Mouse (Mus musculus) layer of hippocampus, adult 6 months (tissue): ENCODE results near the gene Lancl3. TPM values are rescaled to one million over a fixed set of nuclear protein-coding genes. Genes with fewer than 3 reads are reported as not detected.

ENCODE experiments used
- long read RNA-seq, 2 experiments: library from polyadenylated mRNA; unstranded; transcript quantifications; one replicate each; pipeline ENCODE4 v2.0.0; 2019 to 2020
- polyA plus RNA-seq: library from polyadenylated mRNA; unstranded; fragments of <200 nt; fragmentation: Nextera tagmentation; gene quantifications from 2 replicates; pipeline ENCODE4 v1.2.3, GENCODE M21; 2021

Lancl3 gene
- 1.8 and 1.9 TPM in 2 replicates for polyA plus RNA-seq
- long read RNA-seq, experiment 1, partial matches to known transcripts, result 2 of 2 reads
- long read RNA-seq, experiment 1, other reads (novel, unspliced or antisense), result 0 of 2 reads
- long read RNA-seq, experiment 2, transcript Lancl3-201 (5 exons, 3,991 nt), result major isoform, 23 of 24 reads
- long read RNA-seq, experiment 2, partial matches to known transcripts, result 0 of 24 reads
- long read RNA-seq, experiment 2, other reads (novel, unspliced or antisense), result 1 of 24 reads

DNA sequence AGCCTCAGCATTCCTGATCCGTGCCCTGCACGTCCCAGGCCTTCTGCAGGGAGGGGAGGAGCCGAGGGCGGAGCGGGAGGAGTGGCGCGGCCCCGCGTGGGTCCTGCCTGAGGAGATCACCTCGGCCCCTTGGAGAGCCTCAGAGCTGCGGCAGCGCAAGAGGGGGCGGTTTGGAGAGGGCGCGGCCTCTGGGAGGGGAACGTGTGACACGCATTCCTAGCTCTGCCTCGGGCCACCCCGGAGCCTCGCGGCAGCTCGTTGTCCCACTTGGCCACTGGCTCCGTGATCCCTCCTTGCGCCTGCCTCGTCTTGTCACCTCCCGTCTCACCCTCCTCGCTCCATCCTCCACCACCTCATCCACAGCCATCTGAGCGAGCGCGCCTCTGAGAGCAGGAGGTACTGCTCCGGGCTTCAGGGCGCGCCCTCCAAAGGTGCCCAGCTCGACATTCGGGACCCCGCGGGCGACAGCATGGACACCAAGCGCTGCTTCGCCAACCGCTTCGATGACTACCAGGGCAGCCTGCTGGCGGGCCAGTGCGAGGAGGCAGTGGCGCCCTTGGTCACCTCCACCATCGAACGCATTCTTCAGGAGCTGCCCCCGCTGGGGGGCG lies at the start of gene Lancl3:
Lancl3 (plus strand) TSS at position 142 of the 611 bp plus-strand sequence.

DNA sequence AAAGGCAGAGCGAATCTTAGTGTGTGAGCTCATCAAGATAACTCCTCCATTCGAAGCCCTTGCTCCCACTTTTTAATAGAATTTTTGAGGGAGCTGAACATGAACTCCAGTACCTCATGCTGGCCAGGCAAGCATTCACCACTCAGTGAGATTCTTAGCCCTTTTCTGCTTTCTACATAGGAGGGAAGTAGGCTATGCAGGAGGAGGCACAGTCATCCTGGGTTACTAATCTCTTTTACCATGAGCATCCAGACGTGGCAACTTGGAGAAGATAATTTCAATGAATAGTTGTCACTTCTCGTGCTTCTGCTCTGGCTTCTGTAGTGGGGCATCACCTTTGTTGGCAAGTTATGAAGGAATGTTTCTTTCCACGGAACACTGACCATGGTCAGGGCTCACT lies 57.1 kb downstream of the Lancl3 start, which contains the start of gene Gm14862:
Gm14862 (minus strand) TSS at position 134 of the 400 bp plus-strand sequence.

DNA sequence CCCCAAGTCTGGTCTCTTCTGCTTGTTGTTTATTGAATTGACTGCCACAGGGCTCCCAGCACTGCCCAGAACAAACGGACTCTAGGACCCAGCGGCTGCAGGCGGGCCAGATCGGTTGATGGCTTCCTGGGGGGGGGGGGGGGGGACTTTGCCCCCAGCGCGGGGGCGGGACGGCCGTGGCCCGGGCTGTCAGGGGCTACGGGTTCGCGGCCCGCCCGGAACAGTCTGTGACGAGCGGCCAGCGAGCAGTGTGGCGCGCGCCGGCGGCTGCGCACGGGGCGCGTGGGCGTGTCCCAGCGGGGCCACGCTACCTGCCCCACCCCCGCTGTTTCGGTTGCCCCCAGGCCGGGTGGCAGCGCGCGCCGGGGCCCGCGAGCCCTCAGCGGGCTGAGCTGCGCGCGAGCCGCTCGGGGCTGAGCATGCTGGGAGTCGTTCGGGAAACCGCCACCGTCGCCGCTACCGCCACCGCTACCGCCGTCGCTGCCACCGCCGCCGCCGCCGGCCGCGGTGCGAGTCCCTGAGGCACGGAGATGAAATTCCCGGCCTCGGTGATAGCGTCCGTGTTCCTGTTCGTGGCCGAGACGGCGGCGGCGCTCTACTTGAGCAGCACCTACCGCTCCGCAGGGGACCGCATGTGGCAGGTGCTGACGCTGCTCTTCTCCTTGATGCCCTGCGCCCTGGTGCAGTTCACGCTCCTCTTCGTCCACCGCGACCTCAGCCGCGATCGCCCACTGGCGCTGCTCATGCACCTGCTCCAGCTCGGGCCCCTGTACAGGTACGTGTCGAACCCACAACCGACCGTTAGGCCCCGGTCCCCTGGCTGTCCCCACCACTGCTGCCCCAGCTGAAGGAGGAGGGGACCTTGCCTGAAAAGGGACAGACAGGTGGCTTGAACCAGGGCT lies 73.0 kb downstream of the Lancl3 start, which contains the start of gene Xk:
Xk (plus strand) TSS at position 297 of the 902 bp plus-strand sequence.

DNA sequence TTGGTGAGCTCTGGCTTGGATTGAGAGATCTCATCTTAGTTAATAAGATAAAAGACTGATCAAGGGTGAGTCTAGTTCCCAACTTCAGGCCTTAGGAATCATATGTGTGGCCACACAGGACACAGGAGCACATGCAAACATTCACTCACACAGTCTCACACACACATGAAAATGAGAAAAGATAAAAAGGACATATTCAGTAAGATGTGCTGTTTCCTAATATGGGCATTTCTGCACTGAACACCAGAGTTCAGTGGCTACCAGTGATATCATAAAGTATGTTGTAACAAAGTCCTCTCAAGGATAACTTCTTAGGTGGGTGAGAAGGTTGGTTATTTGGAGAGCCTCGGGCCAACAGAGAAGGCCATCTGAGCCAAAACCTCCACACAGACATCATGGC lies 83.8 kb downstream of the Lancl3 start, which contains the start of gene H2al1m:
H2al1m (plus strand) TSS at position 301 of the 400 bp plus-strand sequence.

Other genes with a start within 250 kb of the Lancl3 start
- not detected in 2 replicates for gene Fthl17b, start 236.9 kb upstream of the Lancl3 start, polyA plus RNA-seq
- not detected in 2 replicates for gene Fthl17c, start 223.3 kb upstream of the Lancl3 start, polyA plus RNA-seq
- gene Fthl17d, start 213.1 kb upstream of the Lancl3 start, polyA plus RNA-seq, result not detected in 2 replicates
- gene Fthl17e, start 166.4 kb upstream of the Lancl3 start, polyA plus RNA-seq, result not detected in 2 replicates
- not detected in 2 replicates for gene Fthl17f, start 136.9 kb upstream of the Lancl3 start, polyA plus RNA-seq
- not detected in 2 replicates for gene 4930402K13Rik, start 95.3 kb upstream of the Lancl3 start, polyA plus RNA-seq
- gene Gm14862, start 57.0 kb downstream of the Lancl3 start, polyA plus RNA-seq, result not detected in 2 replicates
- gene Xk, start 72.9 kb downstream of the Lancl3 start, polyA plus RNA-seq, result 4.6 and 5.4 TPM in 2 replicates
- not detected in 2 replicates for gene H2al1m, start 83.9 kb downstream of the Lancl3 start, polyA plus RNA-seq
- gene H2al1k, start 150.7 kb downstream of the Lancl3 start, polyA plus RNA-seq, result not detected in 2 replicates